Mouse (Mus musculus) G1E (cell line): ENCODE results near the gene Tmem63b. TPM values are rescaled to one million over a fixed set of nuclear protein-coding genes. Genes with fewer than 3 reads are reported as not detected.

ENCODE experiments used
- ATAC-seq: 2 replicates; pipeline ENCODE4 v1.8.0; 2016; ENCODE audit warnings: mild to moderate bottlenecking; ENCODE audit not compliant: insufficient number of reproducible peaks, poor library complexity, low FRiP score, severe bottlenecking; ENCODE audit errors: extremely low read depth
- DNase-seq: peaks from one replicate; pipeline ENCODE4 v3.0.0; 2012; ENCODE audit warnings: low spot score
- H3K27me3 ChIP-seq: 2 replicates; pipeline ENCODE4 v1.6.1; 2012; ENCODE audit warnings: mild to moderate bottlenecking, low read length, inconsistent platforms; ENCODE audit not compliant: insufficient read depth
- H3K36me3 ChIP-seq: replicated peaks from 2 replicates; pipeline ENCODE3; 2012; ENCODE audit warnings: mild to moderate bottlenecking, inconsistent platforms
- H3K4me1 ChIP-seq: 2 replicates; pipeline ENCODE4 v1.6.1; 2012; ENCODE audit warnings: low read depth, low read length, inconsistent platforms, mixed read lengths; ENCODE audit not compliant: insufficient read depth
- H3K4me3 ChIP-seq: 2 replicates; pipeline ENCODE4 v1.5.1; 2012; ENCODE audit warnings: low read depth, mild to moderate bottlenecking, inconsistent platforms, low read length, moderate library complexity, mixed read lengths
- H3K9me3 ChIP-seq: replicated peaks from 2 replicates; pipeline ENCODE4 v1.6.1; 2012; ENCODE audit warnings: inconsistent platforms
- CTCF ChIP-seq: IDR thresholded peaks from 2 replicates; pipeline ENCODE4 v1.5.1; 2012; ENCODE audit warnings: low read depth, low read length, inconsistent platforms, mixed read lengths
- GATA1 ChIP-seq: IDR thresholded peaks from 2 replicates; pipeline ENCODE4 v1.6.1; 2012; ENCODE audit warnings: borderline replicate concordance, low read length, inconsistent platforms, mixed read lengths
- GATA2 ChIP-seq: IDR thresholded peaks from 2 replicates; pipeline ENCODE4 v1.6.1; 2012; ENCODE audit warnings: low read depth, low read length, inconsistent platforms, borderline replicate concordance
- POLR2AphosphoS5 ChIP-seq: IDR thresholded peaks from 2 replicates; pipeline ENCODE4 v1.6.1; 2012; ENCODE audit warnings: low read depth, low read length, inconsistent platforms; ENCODE audit not compliant: insufficient replicate concordance
- TAL1 ChIP-seq: conservative IDR thresholded peaks from 2 replicates; pipeline ENCODE4 v1.6.1; 2012; ENCODE audit warnings: low read depth, low read length, inconsistent platforms, mixed read lengths
- polyA plus RNA-seq: library from polyadenylated mRNA; stranded (reverse); fragments of >175 nt; gene quantifications from 2 replicates; pipeline ENCODE4 v1.2.3, GENCODE M21; 2012
- total RNA-seq, 2 experiments: library from RNA; stranded (forward) in 1 of 2; stranded (reverse) in 1 of 2; fragments of 200-1000 nt in 1 of 2; fragments of >200 nt in 1 of 2; fragmentation: Nextera tagmentation in 1 of 2; gene quantifications; 2 replicates each; pipeline ENCODE4 v1.2.3; 2014 to 2017

Gene Tmem63b
- total and polyA plus RNA-seq, 3 experiments = 9.9 to 25.0 (median 21.6) TPM

DNA sequence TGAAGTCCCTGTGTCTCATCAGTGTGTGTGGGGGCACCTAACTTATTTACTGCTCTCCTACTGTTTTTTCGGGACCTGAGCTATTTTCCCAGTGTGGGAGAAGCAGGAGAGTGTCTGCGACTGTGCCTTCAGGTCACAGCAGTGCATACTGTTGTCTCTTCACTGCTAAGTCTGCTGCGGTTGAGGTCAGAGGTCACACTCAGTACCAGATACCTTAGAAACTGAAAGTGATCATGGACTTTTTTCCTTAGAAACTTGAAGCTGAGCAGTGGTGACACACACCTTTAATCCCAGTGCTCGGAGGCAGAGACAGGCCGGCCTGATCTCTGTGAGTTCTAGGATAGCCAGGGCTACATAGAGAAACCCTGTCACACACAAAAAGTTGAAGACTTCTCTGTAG, 5.5 kb upstream of the Tmem63b start:
- DNase-seq (no peak), ATAC-seq (no peak)
- no peaks in the 10 kb centered on the region for H3K27me3 ChIP-seq
- no peak overlapping the region for H3K4me3 ChIP-seq
- no peaks in the 10 kb centered on the region for H3K9me3 ChIP-seq
- TF ChIP-seq GATA1 (no peak), POLR2AphosphoS5 (no peak), TAL1 (no peak), GATA2 (no peak), CTCF (no peak)
- H3K4me1 ChIP-seq = peaks cover 73% of the 10 kb centered on the region
- H3K36me3 ChIP-seq = peaks cover 66% of the 10 kb centered on the region

- TF ChIP-seq POLR2AphosphoS5 (no peak), GATA1 (no peak), GATA2 (no peak)
- H3K4me3 ChIP-seq = no peak overlapping the region
- H3K36me3 ChIP-seq = peaks cover 56% of the 10 kb centered on the region
- no peaks in the 10 kb centered on the region for H3K9me3 ChIP-seq
- ATAC-seq (no peak), DNase-seq (no peak)
- H3K4me1 ChIP-seq = peaks cover 63% of the 10 kb centered on the region
- no peaks in the 10 kb centered on the region for H3K27me3 ChIP-seq
Measured at GRCm38 (mm10) chr17:45690044-45690443, 3.3 kb upstream of the Tmem63b start.

GRCm38 (mm10) chr17:45689120-45689519, 2.4 kb upstream of the Tmem63b start:
- ATAC-seq = no peak
- Histone ChIP-seq H3K4me3 (no peak overlapping the region), H3K9me3 (no peaks in the 10 kb centered on the region), H3K36me3 (peaks cover 54% of the 10 kb centered on the region), H3K4me1 (peaks cover 64% of the 10 kb centered on the region), H3K27me3 (no peaks in the 10 kb centered on the region)
- DNase-seq = no peak
- TF ChIP-seq GATA1 = no peak
- no peak for TF ChIP-seq CTCF
- no peak for TF ChIP-seq GATA2
- no peak for TF ChIP-seq TAL1
- TF ChIP-seq POLR2AphosphoS5 = no peak

DNA sequence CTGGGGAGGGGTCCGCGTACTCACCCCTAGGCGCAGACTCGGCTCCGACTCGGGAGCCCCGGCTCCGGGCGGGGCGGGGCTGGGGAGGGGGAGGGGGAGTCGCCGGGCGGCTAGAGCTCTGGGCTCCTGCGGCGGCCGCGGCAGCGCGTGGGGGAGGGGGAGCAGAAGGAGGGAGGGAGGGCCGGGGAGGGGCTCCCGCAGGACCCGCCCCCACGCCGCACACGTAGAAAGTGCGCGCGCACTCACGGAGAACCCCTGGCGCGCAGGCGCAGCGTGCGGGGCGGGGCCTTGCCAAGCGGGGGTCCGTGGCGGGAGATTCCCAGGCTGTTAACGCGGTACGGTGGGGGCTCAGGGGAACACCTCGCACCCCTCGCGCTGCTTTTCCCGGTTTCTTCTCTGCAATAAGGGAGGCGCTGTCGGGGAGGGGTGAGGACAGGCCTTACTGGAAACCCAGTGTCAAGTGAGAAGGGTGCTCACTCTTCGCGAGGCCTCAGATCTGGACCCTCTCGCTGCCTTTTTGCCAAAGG, 549 bp downstream of the Tmem63b start, which contains the start of gene Mrpl14:
Mrpl14 (plus strand) TSS at position 230 of the 527 bp plus-strand sequence.
- no peaks in the 10 kb centered on the region for H3K9me3 ChIP-seq
- TF ChIP-seq POLR2AphosphoS5 (no peak), GATA1 (no peak), CTCF (no peak), GATA2 (no peak), TAL1 (no peak)
- H3K36me3 ChIP-seq = peaks cover 41% of the 10 kb centered on the region
- peak within 1 kb of the TSS; percentile 77 for H3K4me3 ChIP-seq
- peaks cover 50% of the 10 kb centered on the region for H3K4me1 ChIP-seq
- ATAC-seq (peak; percentile 50), DNase-seq (peak; percentile 79)
- H3K27me3 ChIP-seq = no peaks in the 10 kb centered on the region

- Histone ChIP-seq H3K4me3 (peak overlapping the region; percentile 77), H3K9me3 (no peaks in the 10 kb centered on the region), H3K27me3 (no peaks in the 10 kb centered on the region), H3K4me1 (peaks cover 55% of the 10 kb centered on the region), H3K36me3 (peaks cover 40% of the 10 kb centered on the region)
- TF ChIP-seq CTCF = no peak
- no peak for TF ChIP-seq TAL1
- TF ChIP-seq GATA2 = no peak
- no peak for TF ChIP-seq GATA1
- ATAC-seq = peak; percentile 32; the same call in 1 of the 2 replicates
- DNase-seq = peak; percentile 73
Measured at GRCm38 (mm10) chr17:45685171-45686092, 1.3 kb downstream of the Tmem63b start.

GRCm38 (mm10) chr17:45684667-45685131, 2.0 kb downstream of the Tmem63b start:
- ATAC-seq (no peak), DNase-seq (peak; percentile 29)
- H3K9me3 ChIP-seq = no peaks in the 10 kb centered on the region
- H3K36me3 ChIP-seq = peaks cover 38% of the 10 kb centered on the region
- H3K27me3 ChIP-seq = no peaks in the 10 kb centered on the region
- peaks cover 55% of the 10 kb centered on the region for H3K4me1 ChIP-seq
- H3K4me3 ChIP-seq = peak overlapping the region; percentile 77
- no peak for TF ChIP-seq TAL1
